Mouse (Mus musculus): ENCODE results near the gene Elf5.

The Elf5 gene
- long read RNA-seq, experiment 1 = 0 reads
- long read RNA-seq, experiment 2 = 0 reads

- intact Hi-C loops (cut with DNase I) = no loop called here
Observed at GRCm38 (mm10) chr2:103411348-103411747, at the start of gene Elf5. Gene Elf5 (plus strand): TSS chr2:103411688.

GRCm38 (mm10) chr2:103372541-103372940, 38.9 kb upstream of the Elf5 start:
- intact Hi-C loops (cut with DNase I) = no loop called here

DNA sequence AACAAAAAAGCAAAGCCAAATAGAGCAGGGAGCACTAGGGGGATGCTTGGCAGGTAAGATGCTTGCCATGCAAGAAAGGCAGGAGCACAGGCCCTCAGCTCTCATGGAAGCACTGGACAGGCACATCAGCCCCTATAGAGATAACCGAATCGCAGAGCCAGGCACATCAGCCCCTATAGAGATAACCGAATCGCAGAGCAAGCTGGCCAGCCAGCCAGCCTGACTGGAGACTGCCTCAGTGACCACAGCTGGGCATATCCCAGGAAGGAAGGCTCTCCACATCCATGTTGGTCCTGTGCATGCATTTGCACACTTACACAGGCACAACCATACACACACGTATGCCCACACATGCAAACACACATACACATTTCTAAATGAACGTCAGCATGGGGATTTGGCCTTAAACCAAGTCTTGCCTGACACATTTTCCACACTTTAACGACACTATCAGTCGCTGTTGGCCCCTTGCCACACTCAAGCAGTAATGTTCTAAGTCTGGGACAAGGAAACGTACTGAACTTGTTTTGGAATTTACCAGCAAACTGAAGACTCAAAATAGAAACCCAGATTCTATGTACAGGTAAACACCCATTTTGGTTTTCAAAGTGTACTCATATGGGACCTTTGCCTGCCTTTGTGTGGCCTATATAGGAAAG, 31.9 kb upstream of the Elf5 start:
- intact Hi-C loops (cut with DNase I) = no loop called here

- intact Hi-C loops (cut with DNase I) = no loop called here
Observed at GRCm38 (mm10) chr2:103382174-103382573, 29.3 kb upstream of the Elf5 start.

DNA sequence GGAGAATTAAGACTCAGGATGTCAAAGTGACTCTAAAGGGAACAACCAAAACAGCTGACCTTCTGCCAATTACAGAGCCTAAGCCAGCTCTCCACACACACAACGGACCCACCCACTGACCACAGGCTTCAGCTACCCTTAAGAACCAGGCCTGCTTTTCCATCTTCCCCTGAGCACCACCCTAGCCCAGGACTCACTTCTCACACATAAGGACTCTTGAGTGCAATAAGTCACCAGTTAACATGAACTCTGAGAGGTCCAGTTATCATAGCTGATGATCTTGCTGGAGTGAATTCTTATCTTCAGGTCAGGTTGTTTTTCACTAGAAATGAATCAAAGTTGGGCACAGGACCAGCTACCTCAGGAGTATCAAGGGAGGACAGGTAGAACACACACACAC, 23.6 kb upstream of the Elf5 start:
- intact Hi-C loops (cut with DNase I) = no loop called here

- intact Hi-C loops (cut with DNase I) = no loop called here
Observed at GRCm38 (mm10) chr2:103388311-103388710, 23.2 kb upstream of the Elf5 start.

DNA sequence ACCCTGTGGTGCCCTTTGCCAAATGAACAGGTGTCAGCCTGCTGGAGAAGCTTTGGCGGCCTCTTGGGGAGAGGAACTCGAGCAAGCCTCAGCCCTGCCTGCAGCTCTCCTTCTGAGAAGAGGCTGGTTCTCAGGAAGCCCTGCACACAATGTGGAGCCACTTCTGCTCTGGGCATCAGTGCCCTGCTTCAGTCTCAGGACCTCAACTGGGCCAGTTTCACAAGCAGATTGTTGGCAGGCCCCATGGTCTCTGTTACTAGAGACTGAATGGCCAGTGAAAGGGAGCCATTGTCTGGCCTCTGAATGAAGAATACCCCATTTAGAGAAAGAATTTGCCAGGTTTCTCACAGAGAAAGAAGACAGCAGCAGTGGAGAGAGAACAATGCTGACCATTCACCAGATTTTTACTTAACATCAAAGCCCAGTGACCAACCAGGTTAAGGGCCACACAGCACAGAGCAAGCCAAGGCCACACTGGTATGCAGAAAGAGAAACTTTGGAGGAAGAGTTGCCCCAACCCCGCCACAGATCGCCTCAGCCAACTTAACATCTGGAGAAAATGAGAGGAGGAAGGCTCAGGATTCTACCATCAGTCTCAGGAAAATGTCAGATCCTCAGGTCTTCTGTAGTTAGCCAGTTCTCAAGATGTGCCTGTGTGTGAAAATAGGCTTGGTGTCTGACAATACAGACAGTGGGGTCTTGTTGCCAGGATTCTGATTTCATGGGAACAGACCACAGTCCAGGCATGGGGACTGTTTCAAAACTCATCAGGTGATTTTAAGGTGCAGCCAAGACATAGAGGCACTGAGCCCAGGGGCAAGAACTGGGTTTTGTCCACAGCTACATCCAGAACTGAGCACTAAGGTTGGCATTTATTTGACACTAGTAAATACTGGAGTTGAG, 21.2 kb upstream of the Elf5 start:
- intact Hi-C loops (cut with DNase I) = no loop called here

DNA sequence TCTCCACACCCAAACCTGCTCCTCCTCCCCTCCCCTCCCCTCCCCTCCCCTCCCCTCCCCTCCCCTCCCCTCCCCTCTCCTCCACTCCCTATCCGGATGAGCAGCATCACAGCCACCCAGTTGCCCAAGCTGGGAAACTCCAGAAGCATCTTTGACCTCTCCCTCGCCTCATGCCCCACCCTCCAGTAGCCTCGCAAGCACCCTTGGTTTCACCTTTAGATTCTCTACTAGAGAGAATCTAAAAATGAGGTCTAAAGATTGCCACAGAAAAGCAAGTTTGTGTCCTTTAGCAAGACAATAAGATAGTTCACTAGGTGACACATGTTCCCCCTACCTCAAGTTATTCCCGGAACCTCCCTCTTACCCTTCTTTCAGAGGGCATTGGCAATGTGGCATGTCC, 19.9 kb upstream of the Elf5 start:
- intact Hi-C loops (cut with DNase I) = no loop called here

- intact Hi-C loops (cut with DNase I) = no loop called here
Observed at GRCm38 (mm10) chr2:103398110-103398509, 13.4 kb upstream of the Elf5 start.

GRCm38 (mm10) chr2:103400691-103401090, 10.8 kb upstream of the Elf5 start:
- intact Hi-C loops (cut with DNase I) = no loop called here

GRCm38 (mm10) chr2:103406239-103406638, 5.2 kb upstream of the Elf5 start:
- intact Hi-C loops (cut with DNase I) = no loop called here

GRCm38 (mm10) chr2:103411816-103412215, 328 bp downstream of the Elf5 start:
- intact Hi-C loops (cut with DNase I) = no loop called here

GRCm38 (mm10) chr2:103413381-103413780, 1.9 kb downstream of the Elf5 start:
- intact Hi-C loops (cut with DNase I) = no loop called here

DNA sequence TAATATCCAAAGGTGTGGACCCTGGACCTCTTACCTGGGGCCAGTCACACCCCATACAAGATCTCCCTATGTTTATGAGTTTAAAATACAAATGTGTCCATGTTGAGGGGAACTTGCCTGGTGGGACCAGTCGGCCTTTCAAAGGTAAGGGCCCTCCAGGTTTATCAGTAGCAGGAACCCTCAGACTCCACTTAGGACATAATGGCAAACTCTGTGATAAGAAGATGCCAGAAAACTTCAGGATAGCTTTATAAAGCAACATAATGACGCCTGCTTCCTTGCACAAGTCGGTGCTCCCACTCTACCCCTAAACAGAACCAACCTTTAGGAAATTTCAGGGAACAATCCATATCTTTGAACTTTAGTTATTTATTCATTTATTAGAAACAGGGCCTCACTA, 4.3 kb downstream of the Elf5 start:
- intact Hi-C loops (cut with DNase I) = no loop called here

- intact Hi-C loops (cut with DNase I) = loop anchor here (5.0 to 10.0 kb wide), 2 partner anchors 76 to 334 kb away; no protein-coding TSS in a partner anchor
Observed at GRCm38 (mm10) chr2:103420650-103421507, 9.4 kb downstream of the Elf5 start.

DNA sequence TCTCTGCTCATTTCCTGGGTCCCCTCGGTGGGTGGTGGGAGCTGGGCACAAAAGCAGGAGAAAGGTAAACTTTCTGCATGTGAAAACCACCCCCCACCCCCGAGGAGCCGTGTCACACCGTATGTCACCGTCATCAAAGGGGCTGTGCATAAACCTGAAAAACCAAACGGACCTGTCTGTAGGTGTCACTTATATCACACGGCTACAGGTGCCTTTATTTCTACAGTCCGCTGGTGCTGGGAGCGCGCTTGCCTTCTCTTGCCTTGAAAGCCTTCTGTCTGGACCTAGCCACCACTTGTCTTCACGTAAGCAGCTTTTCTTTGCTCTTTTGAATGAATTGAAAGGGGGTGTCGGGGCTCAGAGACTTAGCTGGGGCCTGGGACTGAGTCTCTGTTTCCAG, 12.4 kb downstream of the Elf5 start:
- intact Hi-C loops (cut with DNase I) = loop anchor here (5.0 to 10.0 kb wide), 2 partner anchors 79 to 337 kb away; no protein-coding TSS in a partner anchor

DNA sequence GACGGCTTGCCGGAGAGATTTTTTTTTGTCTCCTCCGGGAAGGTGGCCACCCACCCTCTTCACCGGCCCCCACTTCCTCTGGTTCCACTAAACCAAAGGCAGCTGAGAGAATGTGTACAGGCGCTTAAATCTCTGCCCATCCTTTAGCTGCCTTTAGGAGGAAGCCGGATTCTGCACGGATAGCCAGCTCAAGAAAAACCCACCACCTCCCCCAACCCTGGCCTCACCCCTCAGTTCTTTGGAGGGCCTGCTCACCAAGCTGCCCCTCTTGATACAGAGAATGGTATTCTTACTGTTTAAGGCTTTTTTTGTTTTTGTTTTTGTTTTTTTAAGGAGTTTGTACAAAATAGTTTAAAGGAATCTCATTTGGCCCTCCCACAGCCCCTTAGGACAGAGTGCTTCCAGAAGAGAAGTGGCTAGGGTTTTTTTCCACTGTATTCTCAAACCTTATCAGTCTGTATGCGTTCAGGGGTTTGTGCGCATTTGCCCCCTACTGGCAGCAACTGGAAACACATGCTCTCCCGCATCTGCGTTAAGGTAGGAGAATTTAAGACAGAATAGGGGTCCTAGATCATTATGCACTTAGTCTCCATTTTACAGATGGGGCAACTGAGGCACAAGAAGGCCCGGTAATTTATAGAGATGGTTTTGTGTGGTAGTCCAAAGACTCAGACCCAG, 13.0 kb downstream of the Elf5 start:
- intact Hi-C loops (cut with DNase I) = loop anchor here (5.0 to 10.0 kb wide), 2 partner anchors 80 to 337 kb away; no protein-coding TSS in a partner anchor

GRCm38 (mm10) chr2:103425456-103426063, 14.1 kb downstream of the Elf5 start:
- intact Hi-C loops (cut with DNase I) = loop anchor here (10.0 kb wide), 1 partner anchor 81 kb away; no protein-coding TSS in a partner anchor

DNA sequence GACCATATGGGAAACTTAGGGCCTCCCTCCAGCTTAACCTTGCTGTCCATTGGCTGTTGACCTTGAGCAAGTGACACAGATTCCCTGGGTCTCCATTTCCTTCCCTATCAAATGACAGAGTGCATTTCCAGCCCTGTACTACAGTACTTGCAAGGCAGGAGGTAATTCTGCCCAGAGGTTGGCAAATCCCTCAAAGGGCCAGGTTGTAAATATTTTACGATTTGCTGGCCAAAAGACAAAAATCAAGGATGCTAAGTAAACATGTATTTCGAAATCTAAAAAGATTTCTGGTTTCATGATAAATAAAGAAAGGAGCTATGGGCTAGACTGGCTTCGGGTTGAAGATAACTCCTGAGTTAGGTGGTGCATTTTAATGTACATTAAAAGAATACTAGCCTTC, 16.9 kb downstream of the Elf5 start:
- intact Hi-C loops (cut with DNase I) = loop anchor here (10.0 kb wide), 1 partner anchor 84 kb away; no protein-coding TSS in a partner anchor

DNA sequence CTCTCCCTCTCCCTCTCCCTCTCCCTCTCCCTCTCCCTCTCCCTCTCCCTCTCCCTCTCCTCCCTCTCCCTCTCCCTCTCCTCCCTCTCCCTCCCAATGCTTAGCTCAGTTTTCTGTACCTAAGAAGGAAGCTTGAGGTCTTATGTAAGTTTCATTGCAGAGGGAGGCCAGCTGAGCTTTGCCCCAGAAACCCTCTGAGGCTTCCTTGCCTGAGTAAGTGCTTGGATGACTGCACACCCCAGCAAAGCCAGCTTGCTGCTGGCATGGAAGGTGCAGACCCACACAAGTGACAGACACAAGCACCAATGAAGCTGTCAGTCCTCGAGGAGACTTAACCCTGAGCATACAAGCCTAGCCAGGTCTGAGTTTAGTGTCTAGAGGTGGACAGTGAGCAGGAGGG, 19.2 kb downstream of the Elf5 start:
- intact Hi-C loops (cut with DNase I) = no loop called here

Data from adrenal gland (tissue).